Mouse (Mus musculus) midbrain, embryonic 15.5 days (tissue): Measurements from ENCODE around the gene Cirbp. TPM values are rescaled to one million over a fixed set of nuclear protein-coding genes. Genes with fewer than 3 reads are reported as not detected.

Experiments used
- ATAC-seq: fragments of 200-750 bp; cut with Nextera tagmentation; replicated peaks from 2 replicates; pipeline ENCODE4 v1.8.0; 2017; ENCODE audit warnings: moderate TSS enrichment
- H3K27ac ChIP-seq: fragments of 300-500 bp; sonication (generic); 2 replicates; pipeline ENCODE4 v1.5.1; 2015; ENCODE audit warnings: mild to moderate bottlenecking, inconsistent platforms
- H3K27me3 ChIP-seq: fragments of 300-500 bp; sonication (generic); replicated peaks from 2 replicates; pipeline ENCODE4 v1.6.1; 2015; ENCODE audit warnings: inconsistent platforms
- H3K36me3 ChIP-seq: fragments of 300-500 bp; sonication (generic); replicated peaks from 2 replicates; pipeline ENCODE4 v1.6.1; 2015; ENCODE audit warnings: inconsistent platforms
- H3K4me1 ChIP-seq: fragments of 300-500 bp; sonication (generic); 2 replicates; pipeline ENCODE4 v1.6.1; 2015; ENCODE audit warnings: inconsistent platforms
- H3K4me2 ChIP-seq: fragments of 300-500 bp; sonication (generic); 2 replicates; pipeline ENCODE4 v1.6.1; 2015; ENCODE audit warnings: inconsistent platforms, mild to moderate bottlenecking, moderate library complexity
- H3K4me3 ChIP-seq: fragments of 300-500 bp; sonication (generic); 2 replicates; pipeline ENCODE4 v1.5.1; 2015; ENCODE audit warnings: mild to moderate bottlenecking, inconsistent platforms
- H3K9ac ChIP-seq: fragments of 300-500 bp; sonication (generic); 2 replicates; pipeline ENCODE4 v1.6.1; 2015; ENCODE audit warnings: mild to moderate bottlenecking, inconsistent platforms
- H3K9me3 ChIP-seq: fragments of 300-500 bp; sonication (generic); 2 replicates; pipeline ENCODE4 v1.6.1; 2016; ENCODE audit warnings: inconsistent platforms
- WGBS: fragments of 180-500 bp; shearing (Covaris S2); methylation state at CpG from one replicate; pipeline ENCODE4 v1.1.7; 2015; ENCODE audit warnings: mixed read lengths; 5-methylcytosine and 5-hydroxymethylcytosine counted together
- polyA plus RNA-seq: library from polyadenylated mRNA; unstranded; fragments of >200 nt; fragmentation: Nextera tagmentation; extraction: Ambion mirVana; gene quantifications from 2 replicates; pipeline ENCODE4 v1.2.1, GENCODE M21; 2015

Gene Cirbp
- polyA plus RNA-seq, 1 experiment from 2014 or later: 392 TPM

DNA sequence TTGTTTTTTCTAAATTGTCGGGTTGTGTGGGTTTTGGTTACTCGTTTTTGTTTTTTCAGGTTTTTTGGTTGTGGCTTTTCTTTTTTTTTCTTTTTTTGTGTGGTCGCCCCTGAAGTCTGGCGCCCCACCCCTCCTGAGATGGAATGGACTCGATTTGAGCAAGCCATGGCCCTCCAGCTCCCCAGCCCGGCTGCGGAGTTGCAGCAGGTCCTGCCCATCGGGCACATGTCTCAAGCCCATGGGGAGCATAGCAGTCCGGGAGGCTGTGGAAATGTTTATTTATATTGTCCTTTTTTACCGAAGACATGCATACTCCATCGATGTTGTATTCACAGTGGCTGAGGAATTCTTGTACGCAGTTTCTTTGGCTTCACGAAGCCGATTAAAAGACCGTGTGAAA, 5.5 kb downstream of the Cirbp start:
- peaks cover 60% of the 10 kb centered on the region for H3K4me1 ChIP-seq
- peaks cover 22% of the 10 kb centered on the region for H3K36me3 ChIP-seq
- WGBS: 91% methylated on average over 15 of the region's 15 CpGs
- H3K4me3 ChIP-seq: 0 out of 2 replicates have a peak overlapping the region, but pooled peaks have one; percentile 5
- no peaks in the 10 kb centered on the region for H3K27me3 ChIP-seq
- H3K4me2 ChIP-seq: no peak overlapping the region
- no peaks in the 10 kb centered on the region for H3K9me3 ChIP-seq
- no peak for ATAC-seq
- peak overlapping the region; percentile 86; the same call in 1 of the 2 replicates for H3K27ac ChIP-seq
- H3K9ac ChIP-seq: no peak overlapping the region

DNA sequence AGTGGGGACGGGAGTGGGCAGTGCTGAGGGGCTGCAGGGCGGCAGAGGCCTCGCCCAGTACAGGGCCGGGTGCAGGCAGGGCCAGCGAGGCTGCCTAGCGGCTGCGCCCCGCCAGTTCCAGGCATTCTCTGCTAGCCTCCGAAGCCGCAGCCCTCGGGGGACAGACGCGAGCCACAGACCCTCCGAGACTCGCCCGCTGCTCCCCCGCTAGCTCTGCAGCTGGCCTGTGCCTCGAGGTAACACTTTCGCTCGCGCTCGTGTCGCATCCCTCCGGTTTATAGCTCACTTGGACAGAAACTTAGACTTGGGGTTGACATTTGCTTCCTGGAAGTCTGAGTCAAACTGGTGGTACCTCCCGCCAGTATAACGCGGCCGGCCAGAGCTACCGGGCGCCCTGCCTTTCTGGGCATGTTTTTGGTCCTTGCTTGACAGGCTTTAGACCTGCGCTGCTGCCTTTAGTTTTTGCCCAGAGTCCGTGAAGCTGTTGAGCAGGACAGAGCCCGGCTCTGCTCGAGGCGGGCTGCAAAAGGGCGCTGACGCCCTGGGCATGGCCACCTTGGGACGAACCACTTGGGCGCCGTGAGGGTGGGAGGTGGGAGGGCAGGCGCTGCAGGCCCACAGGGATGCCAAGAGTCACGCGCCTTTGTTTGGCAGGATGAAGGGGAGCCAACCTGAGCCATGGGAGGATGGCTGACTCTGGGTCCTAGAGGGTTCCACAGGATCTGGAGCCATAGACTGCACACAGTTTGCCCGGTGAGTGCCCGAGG, 6.2 kb downstream of the Cirbp start:
- no peak for ATAC-seq
- Histone ChIP-seq H3K27me3 (no peaks in the 10 kb centered on the region), H3K4me3 (peak overlapping the region; percentile 50), H3K9me3 (no peaks in the 10 kb centered on the region), H3K9ac (peak overlapping the region; percentile 46; the same call in 1 of the 2 replicates), H3K4me1 (peaks cover 55% of the 10 kb centered on the region), H3K36me3 (peaks cover 22% of the 10 kb centered on the region), H3K4me2 (peak overlapping the region; percentile 74), H3K27ac (peak overlapping the region; percentile 86)
- WGBS: 76% methylated on average over 45 of the region's 45 CpGs

DNA sequence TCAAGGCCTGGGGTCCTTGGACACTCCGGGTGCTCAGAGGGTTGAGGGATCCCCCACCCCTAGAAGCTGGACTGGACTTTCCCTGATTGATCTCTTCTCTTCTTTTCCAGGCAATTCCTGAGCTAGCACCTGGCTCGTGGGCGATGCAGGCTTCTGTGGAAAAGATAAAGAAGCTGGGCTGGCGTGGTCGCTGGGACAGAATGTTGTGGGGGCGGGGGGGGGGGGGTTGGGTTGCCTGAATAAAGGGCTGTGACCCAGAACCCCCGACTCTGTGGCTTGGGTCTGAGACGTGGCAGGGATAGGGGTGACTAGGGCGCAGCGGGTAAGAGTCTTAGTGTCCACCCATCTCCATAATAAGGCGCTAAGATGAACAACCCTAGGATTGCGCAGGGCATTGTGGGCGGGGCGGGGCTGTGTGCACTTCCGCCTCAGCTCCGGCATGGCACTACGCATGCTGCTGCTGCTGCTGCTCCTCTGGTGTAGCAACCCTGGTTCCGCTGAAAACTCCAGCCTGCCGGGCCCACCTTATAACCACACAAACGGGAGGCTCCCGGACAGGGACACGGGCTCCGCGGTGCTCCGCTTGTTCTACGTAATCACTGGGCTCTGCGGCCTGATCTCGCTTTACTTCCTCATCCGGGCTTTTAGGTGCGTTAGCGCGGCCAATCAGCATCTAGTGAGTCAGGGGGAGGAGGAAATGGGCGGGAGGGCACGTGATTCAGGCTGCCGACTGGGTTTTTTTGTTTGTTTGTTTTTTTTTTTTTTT, 6.9 kb downstream of the Cirbp start, which contains the start of gene 1600002K03Rik:
TSS of gene 1600002K03Rik (plus strand) at position 418 of the 766 bp plus-strand sequence.
- Histone ChIP-seq H3K4me2 (peak within 1 kb of the TSS; percentile 74), H3K9me3 (no peaks in the 10 kb centered on the region), H3K9ac (peak within 1 kb of the TSS; percentile 46), H3K27me3 (no peaks in the 10 kb centered on the region), H3K4me1 (peaks cover 52% of the 10 kb centered on the region), H3K4me3 (peak within 1 kb of the TSS; percentile 50), H3K27ac (peak within 1 kb of the TSS; percentile 86), H3K36me3 (peaks cover 22% of the 10 kb centered on the region)
- peak; percentile 72 for ATAC-seq
- 11% methylated on average over 35 of the region's 35 CpGs for WGBS

DNA sequence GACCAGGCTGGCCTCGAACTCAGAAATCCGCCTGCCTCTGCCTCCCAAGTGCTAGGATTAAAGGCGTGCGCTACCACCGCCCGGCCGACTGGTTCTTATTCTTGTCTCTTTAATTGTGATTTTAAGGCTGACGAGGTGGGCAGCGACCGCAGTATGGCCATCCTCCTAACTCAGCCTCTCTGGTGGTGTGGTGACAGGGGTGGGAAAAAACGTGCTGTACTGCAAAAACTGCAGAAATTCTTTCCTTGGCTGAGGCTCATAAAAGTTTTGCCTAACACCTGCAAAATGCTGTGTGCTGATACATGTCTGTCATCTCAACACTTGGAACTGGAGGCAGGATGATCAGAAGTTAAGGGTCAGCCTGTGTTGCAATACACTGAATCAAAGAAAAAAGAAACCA, 7.6 kb downstream of the Cirbp start:
- Histone ChIP-seq H3K36me3 (peaks cover 22% of the 10 kb centered on the region), H3K4me1 (peaks cover 52% of the 10 kb centered on the region), H3K4me3 (peak overlapping the region; percentile 50), H3K4me2 (peak overlapping the region; percentile 74), H3K27me3 (no peaks in the 10 kb centered on the region), H3K9me3 (no peaks in the 10 kb centered on the region), H3K27ac (peak overlapping the region; percentile 86), H3K9ac (peak overlapping the region; percentile 43)
- ATAC-seq: no peak
- WGBS: 13% methylated on average over 11 of the region's 11 CpGs

DNA sequence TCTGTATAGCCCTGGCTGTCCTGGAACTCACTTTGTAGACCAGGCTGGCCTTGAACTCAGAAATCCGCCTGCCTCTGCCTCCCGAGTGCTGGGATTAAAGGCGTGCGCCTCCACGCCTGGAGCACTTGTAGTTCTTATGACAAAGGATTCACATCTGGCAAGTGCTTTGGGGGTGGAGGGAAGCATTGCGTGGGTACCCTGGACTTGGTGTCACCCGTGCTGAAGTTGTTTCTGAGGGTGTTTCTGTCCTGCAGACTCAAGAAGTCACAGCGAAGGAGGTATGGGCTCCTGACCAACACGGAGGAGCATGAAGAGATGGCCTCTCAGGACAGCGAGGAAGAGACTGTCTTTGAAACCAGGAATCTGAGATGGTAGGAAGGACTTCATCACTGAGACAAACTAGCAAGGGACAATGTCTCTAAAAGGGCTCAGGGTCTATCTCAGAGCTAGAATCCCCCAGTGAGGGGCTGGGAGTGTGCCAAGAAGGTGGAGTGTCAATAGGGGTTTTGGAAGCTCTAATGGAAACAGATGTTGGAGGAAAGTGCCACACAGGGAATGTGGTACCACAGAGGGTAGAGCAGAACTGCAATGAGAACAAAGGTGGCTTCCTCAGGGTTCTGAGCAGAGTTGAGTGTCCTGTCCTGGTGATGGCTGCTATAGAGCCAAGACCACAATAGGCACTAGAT, 8.3 kb downstream of the Cirbp start:
- H3K36me3 ChIP-seq: peaks cover 22% of the 10 kb centered on the region
- H3K27ac ChIP-seq: no peak overlapping the region
- H3K4me1 ChIP-seq: peaks cover 44% of the 10 kb centered on the region
- H3K9ac ChIP-seq: no peak overlapping the region
- H3K4me3 ChIP-seq: no peak overlapping the region
- no peaks in the 10 kb centered on the region for H3K9me3 ChIP-seq
- no peaks in the 10 kb centered on the region for H3K27me3 ChIP-seq
- H3K4me2 ChIP-seq: no peak overlapping the region
- ATAC-seq: no peak
- WGBS: 89% methylated on average over 10 of the region's 10 CpGs

DNA sequence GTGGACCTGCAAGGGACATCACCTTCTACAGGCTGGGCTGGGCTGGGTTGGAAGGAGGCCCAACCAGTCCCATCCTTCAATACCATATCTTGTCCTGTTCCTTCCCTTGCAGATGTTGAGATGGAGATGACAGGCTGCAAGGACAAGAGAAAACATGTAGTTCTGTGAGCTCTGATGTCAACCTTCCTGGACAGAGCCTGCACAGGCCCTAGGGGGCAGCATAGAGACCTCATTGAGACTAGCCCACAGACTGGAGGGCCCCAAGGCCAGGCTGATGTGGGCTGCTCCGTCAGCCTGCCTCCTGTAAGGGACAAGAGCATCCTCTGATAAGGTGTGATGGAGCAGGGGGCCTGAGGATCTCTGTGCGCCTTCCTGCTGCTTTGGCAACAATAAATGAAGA, 8.9 kb downstream of the Cirbp start:
- Histone ChIP-seq H3K9me3 (no peaks in the 10 kb centered on the region), H3K27me3 (no peaks in the 10 kb centered on the region), H3K4me3 (no peak overlapping the region), H3K36me3 (peaks cover 21% of the 10 kb centered on the region), H3K9ac (no peak overlapping the region), H3K4me2 (no peak overlapping the region), H3K27ac (peak overlapping the region; percentile 32; the same call in 1 of the 2 replicates), H3K4me1 (peaks cover 38% of the 10 kb centered on the region)
- no peak for ATAC-seq
- WGBS: 37% methylated on average over 2 of the region's 2 CpGs

DNA sequence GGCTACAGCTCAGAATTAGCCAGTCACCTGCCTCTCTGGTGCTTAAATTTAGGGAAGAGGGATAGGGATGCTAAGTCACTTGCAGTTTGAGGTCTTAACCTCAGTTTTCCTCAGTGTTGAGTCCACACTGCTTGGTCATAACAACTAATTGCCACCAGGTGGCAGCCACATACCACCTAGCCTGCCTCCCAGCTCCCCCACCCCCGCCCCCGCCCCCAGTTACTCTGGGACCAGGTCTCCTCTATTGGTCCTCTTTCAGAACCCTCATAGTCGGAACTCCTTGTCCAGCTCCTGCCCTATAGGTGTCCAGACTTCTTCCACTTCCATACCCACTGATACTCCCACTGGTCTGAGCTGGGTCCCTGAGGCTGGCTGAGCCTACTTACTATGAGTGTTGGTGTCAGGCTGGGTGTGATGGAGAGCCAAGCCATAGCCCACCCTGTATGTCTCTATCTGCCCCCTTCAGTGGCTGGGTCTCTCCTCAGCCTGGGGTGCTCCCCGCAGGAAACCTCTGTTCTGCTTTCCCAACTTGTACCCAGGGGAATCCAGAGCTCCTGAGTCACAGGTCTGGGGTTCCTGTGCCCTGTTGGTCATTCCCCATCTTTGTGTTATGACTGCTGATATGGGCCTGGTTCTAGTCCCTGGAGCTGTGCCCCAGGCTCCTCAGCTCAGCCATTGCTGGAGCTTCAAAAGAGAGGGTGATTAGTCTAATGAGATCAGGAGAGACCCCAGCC, 9.9 kb downstream of the Cirbp start:
- Histone ChIP-seq H3K4me1 (peaks cover 37% of the 10 kb centered on the region), H3K9ac (no peak overlapping the region)
- 15% methylated on average over 4 of the region's 4 CpGs for WGBS

DNA sequence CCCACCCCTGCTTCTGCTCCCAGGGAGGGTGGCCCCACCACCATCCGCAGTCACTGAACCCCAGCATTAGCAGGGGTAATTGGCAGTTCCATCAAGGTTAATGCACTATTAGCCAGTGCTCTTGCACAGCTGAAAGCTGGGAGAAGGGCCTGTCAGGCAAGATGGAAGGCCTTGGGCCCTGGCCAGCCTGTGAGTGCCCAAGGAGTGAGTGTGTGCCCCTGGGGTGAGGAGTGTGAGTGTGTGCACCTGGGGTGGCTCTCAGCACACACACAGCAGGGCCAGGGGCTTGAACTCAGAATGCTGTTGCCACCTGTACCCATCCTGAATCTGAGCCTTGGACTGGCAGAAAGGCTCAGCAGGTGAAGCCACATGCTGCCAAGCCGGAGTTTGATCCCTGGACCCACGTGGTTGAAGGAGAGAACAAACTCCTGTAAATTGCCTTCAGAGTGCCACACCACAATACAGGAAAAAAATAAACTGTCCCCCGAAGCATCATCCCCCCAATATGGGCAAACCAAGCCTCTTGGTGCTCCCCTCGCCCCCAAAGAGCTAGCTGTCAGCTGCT, 10.6 kb downstream of the Cirbp start:
- Histone ChIP-seq H3K27ac (no peak overlapping the region), H3K27me3 (no peaks in the 10 kb centered on the region), H3K9ac (peak overlapping the region; percentile 3; the same call in 1 of the 2 replicates), H3K36me3 (peaks cover 6% of the 10 kb centered on the region; the same call in 1 of the 2 replicates), H3K4me2 (no peak overlapping the region), H3K4me1 (peaks cover 40% of the 10 kb centered on the region), H3K9me3 (no peaks in the 10 kb centered on the region), H3K4me3 (no peak overlapping the region)
- no peak for ATAC-seq
- 67% methylated on average over 5 of the region's 5 CpGs for WGBS

More for the DNA sequence above, 9.9 kb downstream of the Cirbp start:
- H3K27me3 ChIP-seq: no peaks in the 10 kb centered on the region
- H3K9me3 ChIP-seq: no peaks in the 10 kb centered on the region
- H3K4me3 ChIP-seq: no peak overlapping the region
- ATAC-seq: no peak
- H3K36me3 ChIP-seq: peaks cover 11% of the 10 kb centered on the region; the same call in 1 of the 2 replicates
- no peak overlapping the region for H3K4me2 ChIP-seq
- H3K27ac ChIP-seq: 0 out of 2 replicates have a peak overlapping the region, but pooled peaks have one; percentile 4

DNA sequence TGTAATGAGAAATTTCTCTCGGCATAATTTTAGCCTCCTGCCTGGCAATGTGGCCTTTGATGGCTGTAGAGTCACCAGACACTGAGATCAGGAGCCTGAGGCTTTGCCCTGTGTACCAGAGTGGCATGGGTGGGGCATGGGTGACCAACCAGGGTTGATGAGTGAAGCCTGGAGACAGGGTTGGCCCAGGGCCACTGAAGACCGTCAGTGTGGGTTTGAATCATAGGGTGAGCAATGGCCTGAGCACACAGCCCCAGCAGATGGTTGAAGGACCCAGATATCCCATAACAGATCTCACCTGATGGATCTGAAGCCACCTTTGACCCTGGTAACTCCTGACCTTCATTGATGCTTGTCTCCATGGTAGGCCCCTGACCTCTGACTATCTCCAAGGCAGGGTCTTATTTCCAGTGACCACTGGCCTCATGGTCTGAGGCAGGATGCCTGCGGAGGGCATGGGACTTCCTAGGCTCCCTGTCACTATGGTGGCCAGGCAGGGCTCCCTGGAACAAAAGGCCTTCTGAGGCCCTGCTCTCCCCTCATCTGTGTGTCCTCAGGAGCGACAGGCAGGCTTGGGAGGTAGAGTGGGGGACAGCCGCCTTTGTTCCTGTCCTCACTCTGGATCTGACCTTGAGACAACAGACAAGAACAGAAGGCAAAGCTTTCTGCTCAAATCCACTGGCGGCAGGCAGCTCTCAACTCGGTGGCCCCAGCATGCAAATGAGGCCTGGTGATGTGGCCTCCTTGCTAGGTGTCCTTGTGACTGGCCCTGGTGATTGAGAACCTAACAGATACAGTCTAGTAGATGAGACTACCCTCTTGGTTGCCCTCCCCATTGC, 11.9 kb downstream of the Cirbp start:
- ATAC-seq: no peak
- no peak overlapping the region for H3K27ac ChIP-seq
- H3K9ac ChIP-seq: no peak overlapping the region

DNA sequence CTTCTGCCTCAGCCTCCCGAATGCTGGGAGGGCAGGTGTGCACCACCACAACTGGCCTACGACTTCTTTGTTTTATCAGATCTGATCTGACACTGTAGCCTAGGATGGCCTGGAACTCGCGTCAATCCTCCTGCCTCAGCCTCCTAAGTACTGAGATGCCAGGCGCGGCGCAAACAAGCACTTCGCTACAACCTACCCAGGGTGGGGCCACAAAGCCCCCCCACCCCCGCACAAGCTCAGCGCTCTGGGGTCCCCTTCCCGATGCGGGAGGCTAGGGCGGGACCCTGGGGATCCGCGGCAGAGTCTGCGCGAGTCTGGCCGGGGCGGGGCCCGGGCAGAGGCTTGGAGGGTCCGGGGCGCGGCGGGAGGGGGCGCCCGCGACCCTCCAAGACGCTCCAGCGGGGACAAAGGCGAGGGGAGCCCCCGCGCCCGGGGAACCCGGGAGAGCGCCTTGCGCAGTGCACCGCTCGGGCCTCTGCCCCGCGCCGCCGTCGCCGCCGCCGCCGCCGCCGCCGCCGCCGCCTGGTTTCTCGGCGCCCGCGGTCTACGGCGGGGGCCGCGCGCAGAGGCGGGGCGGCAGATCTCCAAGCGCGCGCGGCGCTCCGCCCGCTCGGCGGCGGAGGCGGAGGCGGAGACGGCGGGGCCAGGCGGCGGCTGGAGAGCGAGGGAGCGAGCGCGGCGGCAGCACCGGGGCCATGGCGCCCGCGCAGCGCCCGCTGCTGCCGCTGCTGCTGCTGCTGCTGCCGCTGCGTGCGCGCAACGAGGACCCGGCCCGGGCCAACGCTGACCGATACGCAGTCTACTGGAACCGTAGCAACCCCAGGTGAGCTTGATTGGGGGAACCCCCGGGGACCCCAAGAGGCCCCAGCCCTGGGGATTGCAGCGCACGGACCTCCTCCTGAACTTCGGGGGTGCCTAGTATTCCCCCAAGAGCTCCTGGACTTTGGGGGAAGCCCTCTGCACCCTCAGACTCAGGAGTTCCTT, 13.6 kb downstream of the Cirbp start, which contains the start of gene Efna2:
TSS of gene Efna2 (plus strand) at position 415 of the 984 bp plus-strand sequence.
- Histone ChIP-seq H3K4me1 (peaks cover 40% of the 10 kb centered on the region), H3K36me3 (no peaks in the 10 kb centered on the region), H3K4me3 (peak within 1 kb of the TSS; percentile 87), H3K27ac (peak within 1 kb of the TSS; percentile 83), H3K9ac (peak within 1 kb of the TSS; percentile 88), H3K27me3 (no peaks in the 10 kb centered on the region), H3K4me2 (peak within 1 kb of the TSS; percentile 72), H3K9me3 (no peaks in the 10 kb centered on the region)
- ATAC-seq: peak; percentile 66
- 1% methylated on average over 101 of the region's 106 CpGs for WGBS

More for the DNA sequence above, 11.9 kb downstream of the Cirbp start:
- Histone ChIP-seq H3K36me3 (no peaks in the 10 kb centered on the region), H3K4me3 (no peak overlapping the region), H3K4me2 (no peak overlapping the region), H3K9me3 (no peaks in the 10 kb centered on the region), H3K4me1 (peaks cover 39% of the 10 kb centered on the region), H3K27me3 (no peaks in the 10 kb centered on the region)
- 41% methylated on average over 7 of the region's 7 CpGs for WGBS
